Mouse (Mus musculus) large intestine, adult 2 months (tissue): Measurements from ENCODE around the gene Slc17a5. TPM values are rescaled to one million over a fixed set of nuclear protein-coding genes. Genes with fewer than 3 reads are reported as not detected.
"Not testable (repeated sequence)": the region's sequence is repeated elsewhere in the genome, so short reads cannot be mapped to it uniquely, and the experiment has no call there.

Source experiments
- DNase-seq: peaks from one replicate; pipeline ENCODE4 v3.0.0-alpha.2; 2012; ENCODE audit warnings: low read depth, low spot score
- WGBS: fragments of 180-500 bp; shearing (Covaris S2); methylation state at CpG from one replicate; pipeline ENCODE4 v1.1.7; 2018; 5-methylcytosine and 5-hydroxymethylcytosine counted together
- polyA plus RNA-seq: library from polyadenylated mRNA; depleted of rRNA; stranded (reverse); fragments of >200 nt; gene quantifications from 2 replicates; pipeline ENCODE4 v1.2.3, GENCODE M21; 2012; rRNA removed

Gene Slc17a5
- polyA plus RNA-seq, 1 experiment = 8.3 TPM

DNA sequence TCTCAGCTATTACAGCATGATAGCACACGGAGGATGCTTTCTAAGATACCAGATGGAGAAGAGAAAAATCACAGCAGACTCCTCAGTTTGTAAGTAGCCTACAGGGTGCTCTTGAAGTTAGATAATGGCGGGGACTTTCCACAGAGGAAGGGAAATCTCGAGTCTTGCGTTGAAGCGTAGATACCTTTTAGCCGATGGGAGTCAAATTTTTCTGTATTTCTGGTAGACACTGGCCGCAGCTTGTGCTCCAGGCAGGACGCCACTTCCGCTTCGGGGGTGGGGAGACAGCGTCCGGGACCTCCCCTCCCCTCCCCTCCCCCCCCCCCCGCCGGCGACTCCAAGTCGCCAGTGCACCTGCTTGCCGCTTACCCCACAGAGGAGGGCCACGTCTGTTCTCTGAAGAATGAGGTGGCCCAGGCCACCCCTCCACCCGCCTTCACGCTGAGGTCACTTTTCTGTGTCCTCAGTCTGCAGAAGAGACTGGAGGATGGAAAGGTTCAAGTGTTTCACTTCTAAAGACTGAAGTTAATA is 98.9 kb downstream of the Slc17a5 start, which contains the start of gene Eef1a1:
TSS of gene Eef1a1 (minus strand) at position 262 of the 531 bp plus-strand sequence.
- no peak for DNase-seq
- under 1% methylated on average over 16 of the region's 20 CpGs for WGBS

DNA sequence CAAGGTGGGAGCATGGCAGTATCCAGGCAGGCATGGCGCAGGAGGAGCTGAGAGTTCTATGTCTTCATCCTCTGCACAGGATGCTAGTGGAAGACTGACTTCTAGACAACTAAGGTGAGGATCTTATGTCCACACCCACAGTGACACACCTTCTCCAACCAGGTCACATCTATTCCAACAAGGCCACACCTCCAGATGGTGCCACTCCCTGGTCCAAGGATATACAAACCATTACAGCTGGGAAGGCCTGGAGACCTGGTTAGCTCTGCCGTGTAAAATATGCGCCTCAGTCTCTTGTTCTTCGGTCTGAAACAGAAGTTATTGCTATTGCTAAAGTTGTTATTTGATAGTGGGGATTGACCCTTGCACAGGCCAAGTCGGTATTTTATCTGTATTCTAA is 99.8 kb downstream of the Slc17a5 start:
- DNase-seq = not testable (repeated sequence)
- WGBS = 69% methylated on average over 5 of the region's 5 CpGs

Other genes starting within 250 kb of the Slc17a5 start
- gene Gsta2, start 232.3 kb downstream of the Slc17a5 start, polyA plus RNA-seq = 0.19 TPM in 1 of 2 replicates, not detected in the other
- not detected in 2 replicates for gene Dppa5a, start 219.9 kb downstream of the Slc17a5 start, polyA plus RNA-seq
- 0.11 TPM in 1 of 2 replicates, not detected in the other for gene Ooep, start 209.3 kb downstream of the Slc17a5 start, polyA plus RNA-seq
- 0.04 TPM in 1 of 2 replicates, not detected in the other for gene Ddx43, start 192.3 kb downstream of the Slc17a5 start, polyA plus RNA-seq
- gene Cgas, start 144.8 kb downstream of the Slc17a5 start, polyA plus RNA-seq = 1.2 TPM in 2 replicates
- 9.1 and 10.3 TPM in 2 replicates for gene Mto1, start 139.8 kb downstream of the Slc17a5 start, polyA plus RNA-seq
- gene Gm17324, start 139.3 kb downstream of the Slc17a5 start, polyA plus RNA-seq = not detected in 2 replicates
- 3,812 and 3,859 TPM in 2 replicates for gene Eef1a1, start 98.9 kb downstream of the Slc17a5 start, polyA plus RNA-seq
- 0.37 and 0.40 TPM in 2 replicates for gene Cd109, start 27.5 kb upstream of the Slc17a5 start, polyA plus RNA-seq